Mouse (Mus musculus) limb, embryonic 10.5 days (tissue): ENCODE measurements around the gene Col25a1. TPM values are rescaled to one million over a fixed set of nuclear protein-coding genes. Genes with fewer than 3 reads are reported as not detected.

Source experiments
- DNase-seq: peaks from one replicate; pipeline ENCODE4 v3.0.0-alpha.2; 2017; ENCODE audit warnings: low spot score
- H3K27ac ChIP-seq: fragments of 300-500 bp; sonication (generic); 2 replicates; pipeline ENCODE4 v1.5.1; 2016; ENCODE audit warnings: mild to moderate bottlenecking
- H3K27me3 ChIP-seq: fragments of 300-500 bp; sonication (generic); 2 replicates; pipeline ENCODE4 v1.6.1; 2016; ENCODE audit warnings: low read depth, mild to moderate bottlenecking; ENCODE audit not compliant: poor library complexity, severe bottlenecking
- H3K36me3 ChIP-seq: fragments of 300-500 bp; sonication (generic); 2 replicates; pipeline ENCODE4 v1.6.1; 2016; ENCODE audit warnings: mild to moderate bottlenecking, moderate library complexity
- H3K4me1 ChIP-seq: fragments of 300-500 bp; sonication (generic); 2 replicates; pipeline ENCODE4 v1.6.1; 2016
- H3K4me3 ChIP-seq: fragments of 300-500 bp; sonication (generic); 2 replicates; pipeline ENCODE4 v1.5.1; 2016; ENCODE audit warnings: mild to moderate bottlenecking, moderate library complexity
- H3K9me3 ChIP-seq: fragments of 300-500 bp; sonication (generic); replicated peaks from 2 replicates; pipeline ENCODE4 v1.6.1; 2016; ENCODE audit warnings: mild to moderate bottlenecking
- WGBS: fragments of 180-500 bp; shearing (Covaris S2); methylation state at CpG from one replicate; pipeline ENCODE4 v1.1.7; 2016; 5-methylcytosine and 5-hydroxymethylcytosine counted together
- polyA plus RNA-seq: library from polyadenylated mRNA; unstranded; fragments of >200 nt; fragmentation: Nextera tagmentation; extraction: Ambion mirVana; gene quantifications from 2 replicates; pipeline ENCODE4 v1.2.1, GENCODE M21; 2016

Gene Col25a1
- polyA plus RNA-seq, 1 experiment from 2014 or later: 18.3 TPM

DNA sequence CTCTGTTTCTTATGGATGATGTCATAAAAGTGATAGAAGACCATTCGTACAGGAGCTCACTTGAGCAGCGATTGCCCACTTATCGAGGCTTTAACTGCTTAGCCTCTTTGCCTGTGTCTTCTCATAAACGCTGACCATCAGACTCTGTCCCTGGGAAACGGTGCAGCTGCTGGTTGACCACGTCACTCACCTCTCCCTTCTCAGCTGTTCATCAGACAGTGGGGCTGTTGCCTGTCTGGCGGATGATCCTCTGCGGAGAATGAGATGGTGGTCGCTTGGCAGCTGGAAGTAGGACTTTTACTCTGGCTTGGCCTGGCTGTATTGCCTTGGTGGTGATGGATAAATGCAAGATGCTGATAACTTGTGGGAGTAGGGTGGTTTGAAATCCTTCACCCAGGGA, 96.9 kb downstream of the Col25a1 start:
- WGBS: 90% methylated on average over 9 of the region's 9 CpGs
- H3K9me3 ChIP-seq: no peaks in the 10 kb centered on the region
- no peaks in the 10 kb centered on the region for H3K27me3 ChIP-seq
- peaks cover 15% of the 10 kb centered on the region; the same call in 1 of the 2 replicates for H3K36me3 ChIP-seq
- no peak for DNase-seq
- no peak overlapping the region for H3K27ac ChIP-seq
- H3K4me1 ChIP-seq: peaks cover 16% of the 10 kb centered on the region
- H3K4me3 ChIP-seq: no peak overlapping the region

DNA sequence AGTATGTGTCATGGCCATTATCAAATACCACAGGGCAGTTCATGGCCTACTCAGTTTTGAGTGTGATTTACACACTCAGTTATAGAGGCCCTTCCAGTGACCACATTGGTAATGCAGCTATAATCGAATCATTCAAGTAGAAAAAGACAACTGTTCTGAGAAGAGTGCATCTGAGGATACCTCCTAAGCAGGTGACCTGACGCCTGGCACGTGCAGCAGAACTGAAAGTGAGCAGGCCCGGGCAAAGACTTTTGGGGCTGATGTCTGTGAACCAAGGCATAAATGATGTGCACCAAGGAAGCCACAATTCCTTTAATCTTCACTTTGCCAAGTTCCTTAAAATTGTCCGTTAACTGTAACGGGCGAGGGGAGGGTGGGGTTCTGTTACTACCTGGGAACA, 101.6 kb downstream of the Col25a1 start:
- no peaks in the 10 kb centered on the region for H3K27me3 ChIP-seq
- no peaks in the 10 kb centered on the region for H3K9me3 ChIP-seq
- peaks cover 43% of the 10 kb centered on the region for H3K4me1 ChIP-seq
- H3K4me3 ChIP-seq: no peak overlapping the region
- H3K36me3 ChIP-seq: 0 out of 2 replicates have a peak, but pooled peaks cover 4% of the 10 kb centered on the region
- no peak overlapping the region for H3K27ac ChIP-seq
- WGBS: 95% methylated on average over 7 of the region's 7 CpGs
- DNase-seq: no peak

DNA sequence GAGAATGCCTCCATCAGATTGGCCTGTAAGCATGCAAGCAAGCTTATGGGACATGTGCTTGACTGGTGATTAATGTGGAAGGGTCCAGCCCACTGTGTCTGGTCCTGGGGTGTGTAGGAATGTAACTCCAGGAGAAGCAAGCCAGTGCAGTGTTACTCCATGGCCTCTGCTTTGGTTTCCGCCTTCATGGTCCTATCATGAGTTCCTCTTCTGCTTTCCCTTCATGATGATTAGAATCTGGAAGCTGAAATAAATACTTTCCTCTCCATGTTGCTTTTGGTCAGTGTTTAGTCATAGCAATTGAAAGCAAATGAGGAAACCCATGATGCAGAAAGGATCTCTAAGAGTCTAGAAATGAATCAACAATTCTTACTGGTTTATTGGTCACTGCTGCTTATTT, 103.9 kb downstream of the Col25a1 start:
- DNase-seq: no peak
- no peaks in the 10 kb centered on the region for H3K9me3 ChIP-seq
- H3K36me3 ChIP-seq: no peaks in the 10 kb centered on the region
- WGBS: 94% methylated on average over 1 of the region's 1 CpGs
- H3K27me3 ChIP-seq: no peaks in the 10 kb centered on the region
- H3K4me1 ChIP-seq: peaks cover 46% of the 10 kb centered on the region
- H3K4me3 ChIP-seq: no peak overlapping the region
- no peak overlapping the region; the same call in 1 of the 2 replicates for H3K27ac ChIP-seq

DNA sequence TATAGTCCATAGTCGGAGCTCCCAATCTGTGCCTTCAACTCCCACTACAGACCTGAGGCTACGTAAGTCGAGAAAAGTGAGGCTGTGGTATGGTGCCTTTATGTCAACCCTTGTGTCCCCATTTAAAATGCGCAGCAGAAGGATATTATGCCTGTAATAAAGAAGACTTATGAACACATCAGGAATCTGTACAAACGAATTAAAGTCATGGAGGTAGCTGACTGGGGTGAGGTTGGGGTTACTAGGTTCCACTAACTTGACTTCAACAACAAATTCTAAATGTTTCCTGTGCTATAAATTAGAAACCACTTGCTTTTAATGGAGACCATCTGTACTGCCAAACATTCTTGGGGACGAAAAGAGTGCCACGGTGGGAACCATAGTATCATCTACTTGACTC, 104.8 kb downstream of the Col25a1 start:
- 29% methylated on average over 7 of the region's 7 CpGs for WGBS
- Histone ChIP-seq H3K4me3 (no peak overlapping the region), H3K4me1 (peaks cover 50% of the 10 kb centered on the region), H3K27me3 (no peaks in the 10 kb centered on the region), H3K27ac (0 out of 2 replicates have a peak overlapping the region, but pooled peaks have one; percentile 7), H3K9me3 (no peaks in the 10 kb centered on the region), H3K36me3 (no peaks in the 10 kb centered on the region)
- no peak for DNase-seq

DNA sequence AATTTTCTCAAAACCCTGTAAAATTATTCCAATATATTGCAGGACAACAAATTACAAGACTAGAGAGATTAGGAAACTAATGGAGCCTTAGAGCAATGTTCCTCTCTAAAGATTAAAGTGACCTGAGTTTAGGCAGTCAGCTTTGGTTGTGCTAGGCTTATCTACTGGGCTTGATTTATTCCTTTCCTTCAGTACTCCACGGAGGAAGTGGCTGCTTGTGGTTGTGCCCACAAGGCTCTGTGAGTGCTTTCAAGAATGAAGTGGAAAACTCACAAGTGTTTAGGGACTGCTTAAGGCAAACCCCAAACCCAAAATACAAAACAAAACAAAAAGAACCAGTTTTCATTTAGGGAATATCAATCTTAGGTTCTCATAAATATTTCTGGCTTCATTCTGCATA, 106.6 kb downstream of the Col25a1 start:
- Histone ChIP-seq H3K27ac (no peak overlapping the region), H3K27me3 (no peaks in the 10 kb centered on the region), H3K9me3 (no peaks in the 10 kb centered on the region), H3K4me3 (no peak overlapping the region), H3K36me3 (no peaks in the 10 kb centered on the region), H3K4me1 (peaks cover 42% of the 10 kb centered on the region)
- no peak for DNase-seq
- 26% methylated on average over 1 of the region's 1 CpGs for WGBS

DNA sequence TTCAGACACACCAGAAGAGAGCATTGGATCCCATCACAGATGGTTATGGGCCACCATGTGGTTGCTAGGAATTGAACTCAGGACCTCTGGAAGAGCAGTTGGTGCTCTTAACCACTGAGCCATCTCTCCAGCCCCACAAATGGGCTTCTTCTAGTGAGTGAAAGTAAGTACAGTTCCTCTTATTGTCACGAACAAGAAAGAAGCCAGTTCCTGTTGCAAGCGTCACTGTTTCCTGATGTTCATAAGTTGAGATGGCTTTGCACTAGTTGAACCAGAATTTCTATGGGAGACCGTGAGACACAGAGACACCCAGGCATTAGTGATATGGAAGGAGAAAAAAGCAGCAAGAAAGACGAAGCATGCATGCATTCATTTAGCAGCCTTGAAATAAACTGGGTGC, 110.6 kb downstream of the Col25a1 start:
- peaks cover 21% of the 10 kb centered on the region for H3K4me1 ChIP-seq
- 93% methylated on average over 4 of the region's 4 CpGs for WGBS
- no peak for DNase-seq
- no peaks in the 10 kb centered on the region for H3K36me3 ChIP-seq
- H3K4me3 ChIP-seq: no peak overlapping the region
- H3K27ac ChIP-seq: no peak overlapping the region
- H3K27me3 ChIP-seq: no peaks in the 10 kb centered on the region
- no peaks in the 10 kb centered on the region for H3K9me3 ChIP-seq

DNA sequence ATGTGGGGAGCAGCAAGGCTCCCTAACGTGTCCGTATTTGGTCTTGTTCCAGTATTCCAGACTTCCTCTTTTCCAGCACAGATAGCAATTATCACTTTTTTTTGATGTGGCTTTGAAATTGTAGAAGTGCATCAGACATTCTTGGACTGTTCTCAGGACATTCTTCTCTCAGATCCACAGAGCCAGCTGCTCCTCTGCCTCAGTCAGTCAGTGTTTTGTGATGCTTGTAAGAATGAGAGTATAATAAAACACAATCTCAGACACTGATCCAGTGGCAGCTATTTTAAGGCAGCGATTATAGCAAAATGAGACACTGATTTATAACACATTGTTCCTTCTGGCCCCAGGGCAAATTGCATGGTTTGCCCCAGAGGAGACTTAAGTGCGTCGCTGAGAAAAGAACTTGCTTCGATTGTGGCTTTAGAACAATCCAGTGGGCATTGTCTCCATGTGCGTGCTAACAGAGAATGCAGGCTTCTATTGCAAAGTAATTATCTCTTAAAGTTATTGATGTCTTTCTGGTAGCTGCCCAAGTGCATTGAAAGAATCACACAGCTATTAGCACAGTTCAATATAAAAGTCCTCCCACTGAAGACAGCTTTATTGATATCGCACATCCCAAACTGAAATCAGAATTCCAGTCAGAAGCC, 111.5 kb downstream of the Col25a1 start:
- no peak overlapping the region for H3K27ac ChIP-seq
- WGBS: 78% methylated on average over 8 of the region's 8 CpGs
- DNase-seq: no peak
- 0 out of 2 replicates have a peak, but pooled peaks cover 3% of the 10 kb centered on the region for H3K36me3 ChIP-seq
- no peaks in the 10 kb centered on the region for H3K27me3 ChIP-seq
- peaks cover 18% of the 10 kb centered on the region for H3K4me1 ChIP-seq
- H3K9me3 ChIP-seq: no peaks in the 10 kb centered on the region
- H3K4me3 ChIP-seq: no peak overlapping the region

DNA sequence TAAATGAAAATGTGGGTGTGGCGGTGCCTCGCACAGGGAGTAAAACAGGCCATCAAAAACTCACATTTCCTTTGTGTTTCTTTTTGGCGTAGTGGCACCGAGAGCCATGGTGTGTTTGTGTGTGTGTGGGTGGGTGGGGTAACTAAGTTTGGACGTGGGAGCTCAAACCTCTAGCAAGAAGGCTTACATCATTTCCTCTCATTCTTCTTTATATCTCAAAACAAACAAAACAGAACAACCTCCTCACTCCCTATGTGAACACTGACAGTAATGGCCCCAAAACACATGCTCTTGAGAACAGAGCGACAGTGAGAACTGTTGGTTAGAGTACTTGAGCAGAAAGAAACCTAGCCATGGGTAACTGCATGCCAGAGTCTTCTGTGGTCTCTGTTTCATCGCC, 121.1 kb downstream of the Col25a1 start:
- 91% methylated on average over 7 of the region's 7 CpGs for WGBS
- no peak overlapping the region for H3K4me3 ChIP-seq
- DNase-seq: no peak
- H3K4me1 ChIP-seq: peaks cover 6% of the 10 kb centered on the region
- no peaks in the 10 kb centered on the region for H3K27me3 ChIP-seq
- H3K27ac ChIP-seq: no peak overlapping the region
- H3K9me3 ChIP-seq: 0 out of 2 replicates have a peak, but pooled peaks cover 2% of the 10 kb centered on the region
- H3K36me3 ChIP-seq: peaks cover 10% of the 10 kb centered on the region; the same call in 1 of the 2 replicates

DNA sequence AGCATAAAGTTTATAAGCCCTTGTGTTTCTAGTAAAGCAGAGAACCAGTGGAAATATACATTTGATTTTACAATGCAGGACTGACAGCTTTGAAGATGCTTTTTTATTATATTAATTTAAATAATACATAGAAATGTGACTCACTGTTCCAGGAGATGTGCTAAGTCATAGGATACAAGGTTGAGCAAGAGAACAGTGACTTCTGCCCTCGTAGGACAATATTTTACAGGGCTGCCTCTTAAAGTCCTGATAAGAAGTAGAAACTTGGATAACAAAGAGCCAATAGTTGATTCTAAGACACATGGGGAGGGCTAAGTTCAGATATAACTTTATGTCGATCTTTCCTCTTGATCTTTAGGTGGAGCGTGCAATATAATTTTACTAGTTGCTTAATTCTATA, 124.8 kb downstream of the Col25a1 start:
- H3K27me3 ChIP-seq: no peaks in the 10 kb centered on the region
- H3K27ac ChIP-seq: no peak overlapping the region
- no peaks in the 10 kb centered on the region; the same call in 1 of the 2 replicates for H3K9me3 ChIP-seq
- peaks cover under 1% of the 10 kb centered on the region; the same call in 1 of the 2 replicates for H3K4me1 ChIP-seq
- no peak overlapping the region for H3K4me3 ChIP-seq
- WGBS: 95% methylated on average over 3 of the region's 3 CpGs
- H3K36me3 ChIP-seq: no peaks in the 10 kb centered on the region
- no peak for DNase-seq

DNA sequence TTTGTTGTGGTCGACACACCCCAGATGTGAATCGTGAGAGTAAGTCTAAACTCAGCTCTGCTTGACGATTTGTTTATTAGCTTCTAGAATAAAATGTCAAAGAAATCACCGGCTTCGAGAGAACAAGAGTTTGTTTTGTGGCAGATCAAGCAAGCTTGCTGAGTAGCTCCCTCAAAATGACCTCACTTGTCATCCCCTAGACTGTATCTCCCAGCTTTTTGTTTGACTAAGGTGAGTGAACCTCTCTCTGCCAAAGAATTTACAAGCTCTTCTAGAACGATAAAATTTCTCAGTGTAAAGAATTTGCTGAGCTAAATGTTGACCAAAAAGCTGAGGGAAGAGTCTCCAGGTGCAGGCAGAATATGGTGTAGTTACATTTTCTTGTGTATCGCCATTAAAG, 125.3 kb downstream of the Col25a1 start:
- 81% methylated on average over 7 of the region's 7 CpGs for WGBS
- no peaks in the 10 kb centered on the region for H3K4me1 ChIP-seq

DNA sequence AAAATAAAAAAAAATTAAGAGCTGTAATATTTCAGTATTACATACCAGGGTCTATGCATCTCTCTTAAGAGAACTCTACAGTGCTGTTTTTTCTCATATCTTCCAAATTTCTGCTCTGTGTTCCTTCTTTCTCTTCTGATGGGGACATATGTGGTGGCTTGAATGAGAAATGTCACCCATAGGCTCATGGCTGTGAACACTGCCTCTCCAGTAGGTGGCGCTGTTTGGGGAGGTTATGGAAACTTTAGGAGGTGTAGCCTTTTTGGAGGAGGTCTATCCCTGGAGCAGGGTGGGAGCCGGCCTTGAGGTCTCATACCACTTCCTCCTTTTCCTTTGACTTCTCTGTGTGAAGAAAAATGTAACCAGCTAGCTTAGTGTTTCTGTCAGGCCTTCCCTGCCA, 128.4 kb downstream of the Col25a1 start:
- no peaks in the 10 kb centered on the region for H3K4me1 ChIP-seq
- no peak for DNase-seq
- H3K4me3 ChIP-seq: no peak overlapping the region
- no peaks in the 10 kb centered on the region for H3K36me3 ChIP-seq
- no peak overlapping the region for H3K27ac ChIP-seq
- H3K27me3 ChIP-seq: no peaks in the 10 kb centered on the region
- H3K9me3 ChIP-seq: no peaks in the 10 kb centered on the region; the same call in 1 of the 2 replicates
- 91% methylated on average over 2 of the region's 2 CpGs for WGBS

More for the DNA sequence above, 125.3 kb downstream of the Col25a1 start:
- Histone ChIP-seq H3K27me3 (no peaks in the 10 kb centered on the region), H3K4me3 (no peak overlapping the region), H3K9me3 (no peaks in the 10 kb centered on the region; the same call in 1 of the 2 replicates), H3K27ac (no peak overlapping the region), H3K36me3 (no peaks in the 10 kb centered on the region)
- no peak for DNase-seq

DNA sequence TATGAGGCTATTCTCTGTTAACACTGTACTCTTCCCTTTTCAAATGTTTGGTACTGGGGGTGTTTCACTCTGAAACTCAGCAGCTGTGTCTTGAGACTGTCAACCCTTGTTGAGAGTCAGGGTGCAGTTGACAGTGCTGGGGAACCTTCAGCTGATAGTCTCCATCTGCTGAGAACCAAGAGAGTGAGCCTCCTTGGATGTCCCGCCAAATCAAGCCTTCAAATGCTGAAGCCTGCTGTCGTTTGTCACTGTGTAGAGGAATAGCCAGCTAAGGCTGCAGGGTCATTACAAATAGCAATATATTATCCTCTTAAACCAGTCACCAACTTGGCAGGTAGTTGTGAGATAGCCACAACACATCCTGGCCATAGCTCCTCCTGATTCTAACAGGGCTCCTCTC, 129.0 kb downstream of the Col25a1 start:
- no peaks in the 10 kb centered on the region; the same call in 1 of the 2 replicates for H3K9me3 ChIP-seq
- H3K4me1 ChIP-seq: 0 out of 2 replicates have a peak, but pooled peaks cover 2% of the 10 kb centered on the region
- no peaks in the 10 kb centered on the region for H3K27me3 ChIP-seq
- DNase-seq: no peak
- H3K36me3 ChIP-seq: no peaks in the 10 kb centered on the region
- no peak overlapping the region for H3K4me3 ChIP-seq
- no peak overlapping the region for H3K27ac ChIP-seq
- WGBS: 60% methylated on average over 2 of the region's 2 CpGs

DNA sequence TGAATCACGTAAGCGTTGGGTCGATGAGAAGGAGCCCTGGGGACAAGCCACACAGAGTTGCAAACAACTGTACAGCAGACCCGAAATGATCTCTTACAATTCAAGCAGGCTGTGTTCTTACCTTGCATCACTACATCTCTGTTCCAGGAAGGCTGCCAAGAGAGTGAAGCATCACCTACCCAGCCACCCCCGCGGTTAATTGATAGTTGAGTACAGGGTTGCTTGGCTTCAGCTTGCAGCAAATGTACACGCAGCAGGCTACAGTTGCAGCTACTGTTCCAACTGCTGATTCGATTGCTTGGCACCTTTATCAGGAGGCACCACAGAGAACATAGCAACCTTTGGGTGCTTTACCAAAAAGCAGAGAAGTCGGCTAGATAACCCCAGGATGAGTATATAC, 133.8 kb downstream of the Col25a1 start:
- WGBS: 94% methylated on average over 9 of the region's 9 CpGs
- no peak overlapping the region for H3K27ac ChIP-seq
- H3K36me3 ChIP-seq: no peaks in the 10 kb centered on the region

More for the DNA sequence above, 133.8 kb downstream of the Col25a1 start:
- no peaks in the 10 kb centered on the region for H3K27me3 ChIP-seq
- H3K4me3 ChIP-seq: no peak overlapping the region
- H3K4me1 ChIP-seq: peaks cover 12% of the 10 kb centered on the region; the same call in 1 of the 2 replicates
- no peak for DNase-seq
- no peaks in the 10 kb centered on the region for H3K9me3 ChIP-seq
